Mouse (Mus musculus): ENCODE results near the gene Slx4ip.

Gene Slx4ip

DNA sequence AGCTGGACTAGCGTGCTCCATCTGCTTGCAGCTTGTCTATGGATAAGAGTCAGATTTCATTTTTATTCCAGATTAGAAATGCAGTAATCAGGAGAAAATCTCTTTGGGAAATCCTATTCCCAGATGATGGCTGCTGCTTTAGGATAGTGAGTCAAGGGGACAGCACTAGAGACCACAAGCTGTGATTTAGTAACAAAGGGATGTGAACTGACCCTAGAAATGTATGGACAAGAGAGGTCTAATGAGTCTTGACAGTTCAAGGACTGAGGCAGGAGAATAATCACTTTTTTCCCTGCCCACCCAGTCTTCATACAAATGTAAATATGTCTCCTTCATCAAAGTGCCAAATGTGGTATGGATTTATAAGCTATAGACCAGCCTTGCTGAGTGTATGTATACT is 172.8 kb downstream of the Slx4ip start:
- no peak for DNase-seq (ENCODE audit: extremely low read depth, low read depth, low spot score)

DNA sequence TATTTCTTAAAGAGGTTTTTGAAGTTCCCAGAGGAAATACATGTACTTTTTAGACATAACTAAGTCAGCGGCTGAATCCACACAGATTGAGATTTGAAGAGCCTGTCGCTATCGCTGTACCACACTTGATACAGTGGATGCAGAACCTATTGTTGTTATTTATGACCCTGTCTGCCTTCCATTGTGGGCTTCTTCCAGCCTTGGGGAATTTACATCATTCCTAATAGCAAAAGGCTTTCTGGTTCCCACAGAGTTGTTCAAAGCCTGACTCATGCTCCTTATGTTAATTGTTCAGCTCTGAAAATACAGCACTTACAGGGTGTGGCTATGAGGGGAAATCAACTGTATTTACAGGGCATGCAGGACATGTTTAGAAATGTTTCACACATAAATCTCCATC is 173.5 kb downstream of the Slx4ip start:
- DNase-seq (ENCODE audit: extremely low read depth, low read depth, low spot score): no peak

DNA sequence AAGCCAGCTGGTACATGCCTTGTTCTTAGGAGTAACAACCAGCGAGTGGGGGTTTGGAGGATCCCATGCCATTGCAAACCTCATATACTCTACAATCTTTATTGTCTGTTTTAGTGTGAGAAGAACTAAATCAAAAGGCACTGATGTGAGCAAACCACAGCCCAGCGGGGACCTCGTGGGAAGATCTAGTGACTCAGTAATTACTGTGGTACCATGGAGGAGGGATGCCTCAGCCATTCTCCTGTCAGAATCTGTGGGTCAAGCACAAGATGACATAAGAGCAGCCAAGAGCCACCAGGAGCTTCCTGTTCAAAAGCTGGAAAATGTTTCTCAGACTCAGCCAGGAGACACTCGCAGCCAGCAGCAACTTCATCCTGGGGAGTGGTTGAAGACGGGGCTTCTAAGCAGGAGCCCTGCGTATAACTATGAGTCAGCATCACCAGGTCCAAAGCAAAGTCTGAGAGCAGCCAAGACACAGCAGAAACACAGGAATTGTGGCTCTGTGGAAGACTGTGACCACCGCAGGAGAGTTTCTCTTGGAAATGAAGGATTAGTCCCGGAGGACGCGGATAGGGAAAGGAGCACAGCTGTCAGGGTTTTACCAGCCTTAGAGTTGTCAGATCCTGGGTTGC is 176.6 kb downstream of the Slx4ip start:
- DNase-seq (ENCODE audit: extremely low read depth, low read depth, low spot score): no peak

DNA sequence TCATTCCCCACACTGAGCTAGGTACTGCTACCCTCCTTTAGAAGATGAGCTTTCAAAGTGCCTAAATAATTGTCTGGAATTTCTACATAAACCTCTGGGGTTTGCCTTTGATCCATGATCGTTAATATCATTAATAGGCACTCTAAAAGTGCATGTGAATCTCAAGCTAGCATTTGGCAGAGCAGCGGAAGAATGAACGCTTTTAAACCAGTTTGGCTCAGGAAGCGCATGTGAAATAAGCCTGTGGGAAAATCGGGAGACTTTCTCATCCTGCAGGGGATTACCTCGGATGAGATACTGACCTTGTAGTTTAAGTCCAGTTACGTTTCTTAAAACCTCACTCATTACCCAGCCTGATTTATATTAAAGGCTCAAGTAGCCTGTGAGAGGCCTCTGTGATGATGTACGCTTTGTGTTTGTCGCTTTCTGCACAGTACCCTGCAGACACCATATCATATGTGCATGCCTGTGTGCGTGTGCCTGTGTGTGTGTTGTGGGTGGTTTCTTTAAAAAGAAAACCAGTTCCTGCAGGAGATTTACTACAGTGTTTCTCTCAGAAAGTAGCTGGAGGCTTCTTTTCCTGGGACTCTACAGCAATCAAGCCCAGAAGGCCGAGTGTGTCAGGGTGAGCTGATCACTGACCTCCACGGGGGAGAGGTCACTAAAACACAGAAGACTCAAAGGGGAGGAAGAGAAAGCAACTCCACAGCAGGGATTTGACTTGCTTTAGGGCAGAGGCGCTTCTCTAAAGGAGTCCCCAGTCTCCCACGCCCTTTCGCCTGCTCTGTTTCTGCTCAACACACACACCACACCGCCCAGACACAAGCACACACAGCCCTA is 182.7 kb downstream of the Slx4ip start:
- no peak for DNase-seq (ENCODE audit: extremely low read depth, low read depth, low spot score)

DNA sequence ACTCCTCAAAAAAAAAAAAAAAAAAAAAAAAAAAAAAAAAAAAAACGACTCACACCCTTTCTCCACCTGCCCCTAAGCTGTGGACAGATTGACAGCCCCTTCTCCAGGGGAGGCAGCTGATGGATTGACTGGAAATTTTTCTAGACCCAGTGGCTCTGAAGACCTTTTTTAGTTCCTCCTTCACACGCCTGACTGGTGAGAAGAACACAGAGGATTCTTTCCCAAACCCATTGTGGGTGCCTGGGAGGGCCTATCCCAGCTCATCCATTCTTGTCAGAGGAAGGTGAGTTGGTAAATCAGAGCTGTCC is 183.2 kb downstream of the Slx4ip start:
- DNase-seq (ENCODE audit: extremely low read depth, low read depth, low spot score): no peak

DNA sequence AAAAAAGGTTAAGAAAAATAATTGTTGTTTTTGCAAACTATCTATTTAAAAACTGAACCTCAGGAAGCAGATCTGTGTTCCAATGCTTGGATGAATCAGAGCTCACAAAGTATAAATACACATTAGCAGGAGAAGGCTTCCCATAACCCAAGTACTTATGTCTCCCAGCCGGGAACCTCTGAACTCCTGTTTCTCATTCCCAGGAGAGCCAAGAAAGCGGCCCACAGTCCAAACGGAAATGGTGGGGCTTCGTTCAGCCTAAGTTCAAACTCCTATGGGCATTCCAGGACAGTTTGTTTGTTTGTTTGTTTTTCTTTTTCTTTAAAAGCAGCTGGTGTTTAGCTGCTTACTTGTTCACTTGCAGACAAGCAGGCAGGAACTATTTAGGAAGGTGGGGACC is 187.8 kb downstream of the Slx4ip start:
- DNase-seq (ENCODE audit: extremely low read depth, low read depth, low spot score): no peak

DNA sequence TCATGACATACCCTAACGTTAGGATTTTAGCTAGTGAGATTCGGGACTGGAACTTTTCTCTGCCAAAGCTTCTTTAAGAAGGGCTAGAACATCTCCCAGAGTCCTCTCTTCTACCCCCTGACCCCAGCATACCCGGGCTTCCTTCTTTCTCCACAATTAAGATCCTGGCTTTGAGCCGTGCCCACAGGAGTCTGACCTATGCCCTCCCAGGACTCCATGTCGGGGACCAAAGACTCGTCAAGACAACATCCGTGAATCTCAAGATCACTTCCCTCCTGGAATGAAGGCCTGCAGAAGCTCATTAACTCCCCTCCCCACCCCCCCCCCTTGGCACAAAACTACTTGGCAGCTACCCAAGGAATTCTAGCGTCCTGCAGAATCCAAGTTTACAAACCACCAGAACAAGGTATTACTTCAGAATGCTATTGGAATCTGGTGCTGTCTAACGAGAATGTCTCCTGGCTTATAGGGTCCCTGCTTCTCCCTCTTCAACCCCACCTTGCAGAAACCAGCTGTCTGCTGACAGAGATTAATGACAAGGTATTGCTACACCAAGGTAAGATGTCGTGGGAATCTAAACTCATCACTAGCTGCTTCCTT is 188.8 kb downstream of the Slx4ip start:
- no peak for DNase-seq (ENCODE audit: extremely low read depth, low read depth, low spot score)

DNA sequence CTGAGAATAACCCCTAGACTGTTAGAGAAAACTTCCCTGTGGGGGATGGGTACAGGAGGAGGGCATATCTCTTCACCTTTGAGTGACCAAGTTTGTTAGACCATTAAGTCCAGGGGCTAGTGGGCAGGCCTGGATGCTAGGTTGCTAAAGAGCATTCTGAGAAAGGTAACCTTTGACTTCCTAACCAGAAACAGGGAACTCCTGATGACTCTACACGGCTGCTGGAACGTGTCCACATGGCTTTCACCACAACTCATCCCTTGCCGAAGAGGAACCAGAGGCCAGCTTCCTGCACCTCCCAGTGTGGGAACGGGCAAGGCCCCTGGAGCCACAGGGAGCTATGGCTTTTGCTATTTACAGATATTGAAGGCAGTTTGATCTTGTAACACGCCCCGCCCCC is 189.4 kb downstream of the Slx4ip start:
- DNase-seq (ENCODE audit: extremely low read depth, low read depth, low spot score): no peak

DNA sequence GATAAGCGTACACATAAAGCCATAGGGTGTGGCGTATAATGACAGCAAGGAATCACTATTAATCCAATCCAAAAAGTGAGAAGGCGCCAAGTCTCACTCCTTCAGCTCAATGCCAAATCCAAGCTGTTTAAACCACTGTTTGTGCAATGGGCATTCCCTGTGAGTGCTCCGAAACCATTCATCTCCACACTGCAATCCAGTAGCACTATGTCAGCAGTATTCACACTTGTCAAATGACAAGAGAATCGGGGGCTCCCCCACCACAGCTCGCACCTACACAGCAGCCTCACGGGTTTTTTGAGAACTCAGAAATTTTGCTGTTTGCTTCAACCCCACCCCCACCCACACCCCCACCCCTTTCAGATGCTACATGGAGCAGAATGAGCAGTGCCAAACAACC is 190.0 kb downstream of the Slx4ip start:
- no peak for DNase-seq (ENCODE audit: extremely low read depth, low read depth, low spot score)

DNA sequence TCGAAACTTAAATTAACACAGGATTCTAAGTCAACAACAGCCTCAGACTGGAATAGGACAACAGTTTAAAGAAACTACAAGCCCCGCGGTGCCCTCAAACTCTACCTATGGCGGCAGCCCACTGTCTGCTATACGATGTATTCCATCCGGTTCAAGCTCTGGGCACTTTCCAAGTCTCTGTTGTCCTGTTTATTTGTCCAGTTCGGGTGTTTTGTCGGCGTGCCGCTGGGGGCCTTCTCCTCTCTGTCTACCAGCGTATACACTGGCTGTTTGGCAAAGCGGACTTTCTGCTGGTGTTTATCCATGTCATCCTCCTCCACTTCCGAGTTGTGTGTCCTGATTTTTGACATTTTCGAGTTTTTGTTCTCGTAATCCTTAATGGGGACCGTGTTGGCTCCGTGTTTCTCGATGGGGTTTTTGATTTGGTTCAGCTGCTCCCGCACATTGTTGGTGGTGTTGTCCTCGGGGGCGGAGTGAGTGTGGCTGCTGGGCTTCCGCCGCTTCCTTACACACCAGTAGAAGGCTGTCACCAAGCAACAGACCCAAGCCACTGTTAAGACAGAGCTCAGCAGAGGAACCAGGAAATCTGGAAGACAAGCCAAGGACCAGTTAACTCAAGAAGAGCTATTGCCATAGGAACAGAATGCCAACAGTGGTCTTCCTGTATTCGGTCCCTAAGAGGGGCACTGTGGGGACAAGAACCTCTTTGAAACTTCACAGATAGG is 192.0 kb downstream of the Slx4ip start:
- no peak for DNase-seq (ENCODE audit: extremely low read depth, low read depth, low spot score)

DNA sequence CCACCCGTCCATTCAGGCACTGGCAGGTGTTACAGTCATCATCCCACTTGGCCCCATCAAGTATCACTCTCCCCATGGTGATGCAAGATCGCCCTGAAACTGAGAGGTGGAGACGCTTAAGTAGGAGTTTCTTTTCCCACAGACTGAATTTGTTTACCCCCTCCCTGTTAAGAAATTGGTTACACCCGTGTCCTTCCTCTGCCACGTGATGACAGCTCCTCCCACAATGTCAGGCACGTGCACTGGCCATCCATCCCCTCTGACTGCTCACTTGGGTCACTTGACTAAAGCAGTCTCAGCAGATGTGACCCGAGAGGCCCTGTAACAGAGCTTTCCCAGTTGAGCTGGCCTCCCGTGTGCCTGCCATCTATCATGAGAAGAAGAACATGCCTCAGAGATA is 194.2 kb downstream of the Slx4ip start:
- no peak for DNase-seq (ENCODE audit: extremely low read depth, low read depth, low spot score)

DNA sequence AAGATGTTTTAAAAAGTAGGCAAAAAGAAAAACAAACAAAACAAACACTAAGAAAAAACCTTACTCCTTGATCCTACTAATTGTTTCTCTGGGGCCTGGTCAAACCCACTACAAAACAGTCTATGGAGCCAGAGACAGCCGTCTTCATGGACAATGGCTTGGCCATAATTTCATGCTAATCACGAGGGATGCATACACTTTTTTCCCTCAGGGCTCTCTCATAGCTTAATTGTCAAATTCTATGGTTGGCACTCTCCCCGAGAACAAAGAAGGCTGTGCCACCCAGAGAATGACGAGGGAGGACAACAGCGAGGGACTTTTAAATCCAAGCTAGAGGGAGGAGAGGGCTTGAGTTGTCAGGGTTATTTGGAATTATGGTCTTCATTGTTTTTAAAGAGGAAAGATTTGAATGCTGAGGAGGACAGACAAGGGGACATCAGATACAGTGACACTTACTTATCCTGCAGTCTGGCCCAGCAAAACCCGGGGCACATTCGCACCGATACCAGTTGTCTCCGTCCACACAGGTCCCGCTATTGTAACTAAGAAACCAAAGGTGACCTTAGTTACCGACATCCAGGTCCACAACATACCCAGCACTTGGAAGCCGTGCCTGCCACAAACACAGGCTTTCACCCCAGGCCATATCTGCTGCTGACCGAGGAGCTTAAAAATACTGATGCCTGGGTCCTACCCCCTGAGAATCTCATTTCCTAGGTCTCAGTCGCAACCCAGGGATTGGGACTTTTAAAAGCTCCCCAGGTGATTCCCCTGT is 195.8 kb downstream of the Slx4ip start:
- no peak for DNase-seq (ENCODE audit: extremely low read depth, low read depth, low spot score)

DNA sequence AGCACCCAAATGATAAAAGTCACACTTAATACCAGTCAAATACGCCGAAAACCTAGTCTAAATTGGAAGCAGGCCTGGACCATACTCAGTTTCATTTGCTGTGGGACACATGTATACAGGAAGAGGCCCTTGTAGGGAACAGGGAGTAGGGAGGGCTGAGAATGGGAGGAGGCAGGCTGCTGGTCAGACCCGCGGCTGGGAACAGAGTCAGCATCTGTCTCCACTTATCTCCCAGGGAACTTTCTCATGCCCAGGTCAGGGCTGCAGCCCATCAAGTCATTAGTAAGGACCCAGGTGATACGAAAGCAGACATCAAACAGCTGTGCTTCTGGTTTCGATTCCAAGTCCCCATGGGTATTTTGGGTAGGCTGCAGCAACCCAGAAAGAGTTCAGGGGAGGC is 196.7 kb downstream of the Slx4ip start:
- no peak for DNase-seq (ENCODE audit: extremely low read depth, low read depth, low spot score)

DNA sequence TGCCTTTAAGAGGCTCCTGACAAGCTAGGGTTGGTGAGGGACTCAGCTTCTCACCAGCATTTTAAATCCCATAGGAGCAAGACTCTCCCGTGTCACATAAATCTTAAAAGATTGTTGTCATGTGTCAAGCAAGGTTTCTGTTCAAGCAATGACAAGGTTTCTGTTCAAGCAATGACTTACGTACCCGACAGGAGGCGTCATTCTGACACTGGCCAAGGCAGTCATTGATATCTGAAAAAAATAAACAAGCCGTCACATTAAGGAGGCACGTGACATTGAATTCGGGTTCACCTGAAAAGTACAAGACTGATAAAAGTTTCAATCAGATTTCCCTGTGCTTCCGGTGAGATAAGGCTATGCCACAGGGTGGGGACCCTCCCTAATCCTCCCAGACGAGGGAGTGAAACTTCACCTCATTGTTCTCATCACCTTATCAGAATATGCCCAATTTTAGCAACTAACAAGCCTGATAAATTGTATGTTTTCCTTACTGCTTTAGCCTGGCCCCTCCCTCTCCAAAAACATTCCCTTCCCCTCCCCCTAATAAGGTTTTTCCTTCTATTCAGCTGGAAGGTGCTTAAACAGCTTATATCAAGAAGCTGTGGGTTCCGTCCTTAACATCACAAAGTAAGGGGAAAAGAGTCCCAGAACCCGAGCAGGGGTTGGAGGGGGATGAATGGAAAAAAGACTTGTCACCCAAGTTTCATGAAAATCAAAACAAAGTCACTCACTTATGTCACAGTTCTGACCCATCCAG is 200.9 kb downstream of the Slx4ip start:
- DNase-seq (ENCODE audit: extremely low read depth, low read depth, low spot score): no peak

DNA sequence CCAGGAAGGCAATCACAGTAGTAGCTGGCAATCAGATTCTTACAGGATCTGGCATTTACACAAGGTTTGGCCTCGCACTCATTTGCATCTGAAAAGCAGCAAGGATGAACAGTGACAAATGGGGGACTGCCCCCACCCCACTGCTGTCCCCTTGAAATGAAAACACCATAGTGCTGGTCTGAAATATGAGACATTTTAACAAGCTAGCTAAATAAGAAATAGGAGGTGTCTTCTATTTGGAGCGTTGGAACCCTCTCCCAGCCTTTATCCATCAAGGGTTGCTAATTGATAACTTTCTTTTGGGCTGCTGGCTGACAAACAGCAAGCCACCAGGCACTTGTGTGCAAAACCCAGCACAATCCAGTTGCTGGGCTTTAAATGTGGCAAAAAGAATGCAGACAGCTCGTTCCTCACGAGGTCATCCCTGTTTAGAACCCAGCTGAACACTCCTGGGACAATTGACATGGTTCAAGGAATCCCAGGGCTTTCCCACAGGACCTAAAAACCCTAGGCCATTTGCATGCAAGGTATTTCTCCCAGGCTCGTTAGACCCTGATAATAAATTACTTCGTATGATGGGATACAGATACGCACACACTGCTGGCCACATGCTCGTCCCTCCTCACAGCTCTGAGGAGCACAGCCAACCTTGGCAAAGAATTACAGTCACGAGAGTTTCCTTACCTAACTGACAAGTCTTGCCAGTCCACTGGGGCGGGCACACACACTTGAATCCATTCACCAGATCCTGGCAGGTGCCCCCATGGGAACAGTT is 201.7 kb downstream of the Slx4ip start:
- DNase-seq (ENCODE audit: extremely low read depth, low read depth, low spot score): no peak

DNA sequence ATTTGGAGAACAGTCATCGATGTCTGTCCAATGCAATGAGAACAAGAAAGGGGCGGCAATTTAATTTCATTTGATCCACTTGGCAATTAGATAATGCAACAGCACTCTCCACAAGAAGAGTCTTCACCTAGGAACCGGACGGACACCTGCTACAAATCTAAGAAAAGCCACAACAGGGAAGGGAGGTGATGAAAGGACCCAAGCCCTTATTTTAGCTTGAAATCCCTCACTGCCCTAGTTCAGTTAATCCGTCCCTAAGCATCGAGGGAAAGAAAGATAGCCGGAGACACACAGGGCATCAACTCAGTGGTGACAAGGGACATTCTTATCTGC is 202.2 kb downstream of the Slx4ip start:
- no peak for DNase-seq (ENCODE audit: extremely low read depth, low read depth, low spot score)

DNA sequence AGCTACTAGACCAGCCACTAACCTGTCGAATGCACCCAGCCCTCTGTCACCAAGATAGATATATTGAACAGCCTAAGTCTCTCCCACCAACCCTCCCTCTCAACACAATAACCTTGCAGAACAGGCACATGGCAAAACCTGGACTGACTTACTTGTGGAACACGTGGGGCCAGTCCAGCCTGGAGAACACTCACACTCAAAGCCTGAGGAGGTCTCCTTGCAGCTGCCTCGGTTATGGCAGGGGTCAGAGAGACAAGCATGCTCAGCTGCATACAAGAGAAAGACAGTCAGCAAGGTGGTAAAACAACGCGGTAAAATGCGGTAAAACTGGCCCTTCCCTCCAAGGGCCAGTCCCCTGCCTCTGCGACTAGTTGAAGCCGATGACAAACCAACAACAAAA is 203.3 kb downstream of the Slx4ip start:
- DNase-seq (ENCODE audit: extremely low read depth, low read depth, low spot score): no peak

DNA sequence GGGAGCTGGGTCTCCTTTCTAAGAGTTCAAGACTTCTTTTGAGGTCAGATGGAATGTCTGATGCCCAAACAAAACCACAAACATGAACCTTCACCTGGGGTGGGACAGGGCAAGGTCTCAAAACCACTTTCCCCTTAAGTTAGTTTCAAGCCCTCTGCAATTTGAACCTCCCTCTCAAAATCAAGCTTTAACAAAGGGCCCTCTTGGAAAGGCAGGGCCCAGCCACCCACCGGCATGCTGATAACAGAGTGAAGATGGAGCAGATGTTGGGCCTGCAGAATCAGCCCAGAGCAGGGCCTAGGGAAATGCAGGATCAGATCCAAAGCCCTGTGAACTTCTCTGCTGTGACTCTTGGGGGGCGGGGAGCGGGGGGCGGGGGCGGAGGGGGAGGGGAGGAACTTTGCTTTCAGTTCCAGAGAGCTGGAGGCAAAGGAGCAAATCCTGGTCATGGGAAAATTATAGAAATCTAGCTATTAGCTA is 206.0 kb downstream of the Slx4ip start:
- no peak for DNase-seq (ENCODE audit: extremely low read depth, low read depth, low spot score)

DNA sequence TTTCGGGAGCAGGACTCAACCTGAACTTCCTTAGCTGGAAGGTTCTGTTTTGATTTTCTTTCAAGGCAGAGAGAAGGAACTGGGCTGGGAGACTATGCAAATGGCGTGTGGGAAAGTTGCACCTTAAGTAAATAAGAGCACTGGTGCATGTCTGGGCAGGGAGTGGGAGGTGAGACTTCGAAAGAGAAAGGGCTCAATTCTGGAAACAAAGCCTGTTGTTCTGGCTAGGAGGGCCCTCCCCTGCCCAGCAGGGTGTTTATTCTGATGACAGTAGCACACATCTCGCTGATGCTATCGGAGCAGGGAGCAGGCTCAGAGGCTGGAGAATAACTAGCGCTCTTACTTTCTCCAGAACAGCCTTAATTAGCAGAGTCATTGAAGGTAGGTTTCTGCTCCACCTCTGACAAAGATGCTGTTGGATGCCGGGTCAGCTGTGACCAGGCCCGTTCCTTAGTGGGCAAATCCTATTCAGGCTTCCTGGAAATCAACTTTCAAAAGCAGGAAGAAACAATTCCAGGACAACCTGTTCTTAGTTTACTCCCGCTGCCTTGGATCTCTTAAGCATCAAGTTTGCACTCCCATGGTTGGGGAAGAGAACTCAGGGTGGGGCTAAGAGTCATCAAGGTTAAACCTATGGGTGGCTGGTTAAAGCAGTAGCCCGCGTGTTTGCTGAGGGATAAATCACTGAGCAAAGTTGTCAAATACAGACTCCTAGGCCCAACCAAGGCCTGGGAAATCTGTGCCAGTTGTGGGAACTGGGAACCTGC is 207.4 kb downstream of the Slx4ip start:
- peak; percentile 88 for DNase-seq (ENCODE audit: extremely low read depth, low read depth, low spot score)

All from fat pad, adult 2 months (tissue).